12 mouse cellular contexts compared by ENCODE assay signal in the genomic region with DNA sequence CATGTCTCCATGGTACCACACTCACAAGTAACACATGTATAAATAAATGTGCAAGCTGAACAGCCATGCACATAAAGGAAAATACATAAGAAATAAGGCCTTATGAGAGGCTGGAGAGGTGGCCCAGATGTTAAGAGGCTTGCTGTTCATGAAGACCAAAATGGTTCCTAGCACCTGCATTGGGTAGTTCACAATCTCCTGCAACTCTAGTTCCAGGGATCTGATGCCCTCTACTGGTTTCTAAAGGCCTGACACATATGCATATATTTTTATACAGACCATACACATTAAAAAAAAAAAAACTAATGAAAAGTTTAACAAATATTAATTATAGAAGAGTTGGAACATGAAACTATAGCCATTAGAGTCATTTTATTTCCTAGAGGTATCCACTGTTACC. TPM values are rescaled to one million over a fixed set of nuclear protein-coding genes. Genes with fewer than 3 reads are reported as not detected.
DNase-seq lines count a peak whose midpoint lies in the region; ATAC-seq and TF ChIP-seq lines count a peak whose summit lies in the region.
"Had no signal": no experiment of that assay in that cellular context is flagged by ENCODE, and none has a peak within 500 bp of the region (broad histone marks: within the 10 kb centered on the region; RNA-seq: fewer than 3 reads in every experiment).

No protein-coding gene starts in this region.

- no peaks in the 10 kb centered on the region for H3K27me3 ChIP-seq in kidney, adult 2 months (replicated peaks; ENCODE audit: control insufficient read depth, insufficient read depth, low read length)
- no peaks in the 10 kb centered on the region for H3K27me3 ChIP-seq in E14TG2a.4 (ENCODE audit: insufficient read depth, low read length)
- no peaks in the 10 kb centered on the region for H3K27me3 ChIP-seq in forebrain, embryonic 14.5 days (replicated peaks; ENCODE audit: control insufficient read depth, insufficient read depth, low read length)
- no peaks in the 10 kb centered on the region for H3K27me3 ChIP-seq in midbrain, embryonic 14.5 days (ENCODE audit: control insufficient read depth, insufficient read depth, low read length)
- H3K27me3 ChIP-seq: heart, embryonic 15.5 days; stomach, embryonic 15.5 days had no signal

- TF ChIP-seq CTCF in kidney, adult 2 months (conservative IDR thresholded peaks at IDR 0.05; ENCODE audit: insufficient read depth, insufficient read length, low read depth, low read length), result 0 out of 2 replicates have a peak, but pooled peaks have one; percentile 6
- peak; percentile 38 for TF ChIP-seq CTCF in E14TG2a.4 (conservative IDR thresholded peaks at IDR 0.05; ENCODE audit: low read length)

- ATAC-seq in forebrain, embryonic 14.5 days, result no peak
- no peak for ATAC-seq in midbrain, embryonic 14.5 days (ENCODE audit: low FRiP score, low TSS enrichment)
- ATAC-seq in monocyte, adult 5-6 weeks (replicated peaks; ENCODE audit: insufficient number of reproducible peaks, low FRiP score, low TSS enrichment, poor library complexity, severe bottlenecking), result no peak

- no peak overlapping the region for H3K4me3 ChIP-seq in kidney, adult 2 months (ENCODE audit: insufficient read depth, low read depth, low read length)
- peak overlapping the region; percentile 84 for H3K4me3 ChIP-seq in E14TG2a.4 (replicated peaks; ENCODE audit: low read length)
- peak overlapping the region; percentile 94 for H3K4me3 ChIP-seq in forebrain, embryonic 14.5 days (ENCODE audit: low read depth, low read length)
- H3K4me3 ChIP-seq in midbrain, embryonic 14.5 days (replicated peaks; ENCODE audit: low read depth, low read length), result peak overlapping the region; percentile 72
- H3K4me3 ChIP-seq: heart, embryonic 15.5 days; stomach, embryonic 15.5 days had no signal

- DNase-seq in kidney, adult 2 months, result no peak
- DNase-seq in kidney, postnatal 10 days, result no peak
- DNase-seq in forebrain, embryonic 14.5 days (ENCODE audit: low spot score), result peak; percentile 64
- DNase-seq in midbrain, embryonic 14.5 days, result peak; percentile 59
- DNase-seq in layer of hippocampus, postnatal 25 days (ENCODE audit: extremely low spot score in 1 of 2, low spot score in 1 of 2), result no peak
- DNase-seq in urinary bladder, postnatal 36 days (ENCODE audit: low spot score in 2 of 2), result no peak
- DNase-seq: embryo, embryonic 11 days; kidney, postnatal 4 days had no signal

- no peaks in the 10 kb centered on the region for H3K36me3 ChIP-seq in kidney, adult 2 months (ENCODE audit: control insufficient read depth, insufficient read depth, low read length)
- H3K36me3 ChIP-seq in E14TG2a.4 (ENCODE audit: insufficient read depth, low read length), result peaks cover 53% of the 10 kb centered on the region
- peaks cover 56% of the 10 kb centered on the region for H3K36me3 ChIP-seq in forebrain, embryonic 14.5 days (ENCODE audit: control insufficient read depth, insufficient read depth, low read length)
- H3K36me3 ChIP-seq in midbrain, embryonic 14.5 days (ENCODE audit: control insufficient read depth, insufficient read depth, low read length), result peaks cover 55% of the 10 kb centered on the region

- peak overlapping the region; percentile 100; the same call in 1 of the 2 replicates for H3K9ac ChIP-seq in forebrain, embryonic 14.5 days (ENCODE audit: low read length)
- H3K9ac ChIP-seq in midbrain, embryonic 14.5 days (replicated peaks; ENCODE audit: low read length), result peak overlapping the region; percentile 65; the same call in 1 of the 2 replicates
- H3K9ac ChIP-seq: heart, embryonic 15.5 days; stomach, embryonic 15.5 days had no signal

- peaks cover 5% of the 10 kb centered on the region; the same call in 1 of the 2 replicates for H3K4me1 ChIP-seq in kidney, adult 2 months (ENCODE audit: control insufficient read depth, insufficient read depth, low read length)
- H3K4me1 ChIP-seq in E14TG2a.4 (replicated peaks; ENCODE audit: low read depth, low read length), result peaks cover 76% of the 10 kb centered on the region
- H3K4me1 ChIP-seq in forebrain, embryonic 14.5 days (ENCODE audit: control insufficient read depth, insufficient read depth, low read length), result peaks cover 22% of the 10 kb centered on the region
- peaks cover 43% of the 10 kb centered on the region for H3K4me1 ChIP-seq in midbrain, embryonic 14.5 days (ENCODE audit: control insufficient read depth, insufficient read depth, low read length)

- no peak for TF ChIP-seq POLR2A in kidney, adult 2 months (IDR thresholded peaks at IDR 0.05; ENCODE audit: low read depth, low read length)

- H3K9me3 ChIP-seq in E14TG2a.4 (ENCODE audit: low read length), result no peaks in the 10 kb centered on the region
- no peaks in the 10 kb centered on the region for H3K9me3 ChIP-seq in forebrain, embryonic 14.5 days (replicated peaks; ENCODE audit: control insufficient read depth, low read length)
- H3K9me3 ChIP-seq in midbrain, embryonic 14.5 days (ENCODE audit: control insufficient read depth, low read length), result no peaks in the 10 kb centered on the region
- H3K9me3 ChIP-seq: heart, embryonic 15.5 days; stomach, embryonic 15.5 days had no signal

- H3K4me2 ChIP-seq in forebrain, embryonic 14.5 days (ENCODE audit: low read length), result peak overlapping the region; percentile 69
- H3K4me2 ChIP-seq in midbrain, embryonic 14.5 days (ENCODE audit: low read length), result peak overlapping the region; percentile 88
- H3K4me2 ChIP-seq: heart, embryonic 15.5 days; stomach, embryonic 15.5 days had no signal

- no peak overlapping the region for H3K27ac ChIP-seq in kidney, adult 2 months (ENCODE audit: insufficient read depth, low read depth, low read length)
- peak overlapping the region; percentile 58; the same call in 1 of the 2 replicates for H3K27ac ChIP-seq in forebrain, embryonic 14.5 days (ENCODE audit: low read depth, low read length)
- peak overlapping the region; percentile 74 for H3K27ac ChIP-seq in midbrain, embryonic 14.5 days (replicated peaks; ENCODE audit: low read depth, low read length)
- H3K27ac ChIP-seq: heart, embryonic 15.5 days; stomach, embryonic 15.5 days had no signal

RNA-seq across cellular contexts. Expression of a gene that starts 3.3 kb away (rescaled TPM):
- 9.8 and 24.9 TPM in 2 replicates for polyA plus RNA-seq in kidney, adult 2 months (2012; rRNA removed)
- polyA plus RNA-seq in forebrain, embryonic 14.5 days (2014; fragmentation: Nextera tagmentation; extraction: Ambion mirVana), result 7,624 and 8,172 TPM in 2 replicates
- polyA plus RNA-seq in midbrain, embryonic 14.5 days (2014; fragmentation: Nextera tagmentation; extraction: Ambion mirVana), result 6,974 and 7,359 TPM in 2 replicates
- 17.1 to 48.5 TPM (median 25.0 TPM) in 3 replicates for total RNA-seq in monocyte, adult 5-6 weeks (2017)
- 100 to 1,000 TPM; 338 to 387 TPM for total RNA-seq in layer of hippocampus, postnatal 25 days (2021)

RNA-seq across cellular contexts. Expression of a gene that starts 25.0 kb away (rescaled TPM):
- polyA plus RNA-seq in kidney, adult 2 months (2012; rRNA removed), result 58.7 and 74.3 TPM in 2 replicates
- polyA plus RNA-seq in forebrain, embryonic 14.5 days (2014; fragmentation: Nextera tagmentation; extraction: Ambion mirVana), result 4.3 and 6.0 TPM in 2 replicates
- 6.6 and 14.3 TPM in 2 replicates for polyA plus RNA-seq in midbrain, embryonic 14.5 days (2014; fragmentation: Nextera tagmentation; extraction: Ambion mirVana)
- 2.3 to 9.8 TPM (median 5.0 TPM) in 3 replicates for total RNA-seq in monocyte, adult 5-6 weeks (2017)
- 10 to 100 TPM; 53.2 to 66.7 TPM for total RNA-seq in layer of hippocampus, postnatal 25 days (2021)

RNA-seq across cellular contexts. Expression of a gene that starts 39.3 kb away (rescaled TPM):
- 0.07 and 0.09 TPM in 2 replicates for polyA plus RNA-seq in kidney, adult 2 months (2012; rRNA removed)
- polyA plus RNA-seq in forebrain, embryonic 14.5 days (2014; fragmentation: Nextera tagmentation; extraction: Ambion mirVana), result 2.2 and 3.3 TPM in 2 replicates
- 0.78 and 1.6 TPM in 2 replicates for polyA plus RNA-seq in midbrain, embryonic 14.5 days (2014; fragmentation: Nextera tagmentation; extraction: Ambion mirVana)
- not detected in 3 replicates for total RNA-seq in monocyte, adult 5-6 weeks (2017)
- under 1 TPM in 1 of 2 experiments, not detected in 1; 0.57 TPM for total RNA-seq in layer of hippocampus, postnatal 25 days (2021)

Comparison
In these comparisons a context has a peak if more than half of its experiments do, and no peak if none do; other contexts are left out.
1. DNase-seq: peak in forebrain, embryonic 14.5 days (single experiment) and midbrain, embryonic 14.5 days (single experiment); none in kidney, adult 2 months (single experiment), kidney, postnatal 10 days (single experiment), layer of hippocampus, postnatal 25 days (0 of 2) and urinary bladder, postnatal 36 days (0 of 2).
2. RNA of a gene that starts 3.3 kb away (polyA plus RNA-seq): 7,624 to 8,172 TPM in forebrain, embryonic 14.5 days and 6,974 to 7,359 TPM in midbrain, embryonic 14.5 days; 9.8 to 24.9 TPM in kidney, adult 2 months; every median in the first group is over 100 times any median in the second.